Mouse (Mus musculus) neutrophil, adult 65 days (primary cell): ENCODE data around the gene C1qtnf2. TPM values are rescaled to one million over a fixed set of nuclear protein-coding genes. Genes with fewer than 3 reads are reported as not detected.

Experiments
- total RNA-seq: library from RNA; stranded (reverse); gene quantifications from 2 replicates; pipeline ENCODE4 v1.2.4, GENCODE M21; 2023

The C1qtnf2 gene
- total RNA-seq = not detected in 2 replicates

GRCm38 (mm10) chr11:43474225-43474774 is at the start of gene C1qtnf2:
Gene C1qtnf2 (plus strand): TSS chr11:43474276.

GRCm38 (mm10) chr11:43425824-43426413 is 48.2 kb upstream of the C1qtnf2 start, which contains the start of gene Pttg1:
Gene Pttg1 (minus strand): TSS chr11:43426251.

GRCm38 (mm10) chr11:43433254-43434023 is 40.6 kb upstream of the C1qtnf2 start, which contains the start of gene Slu7:
Gene Slu7 (plus strand): TSS chr11:43433744.

GRCm38 (mm10) chr11:43528683-43529499 is 54.8 kb downstream of the C1qtnf2 start, which contains the start of gene Ccnjl:
Gene Ccnjl (plus strand): TSS chr11:43528784.

Other genes starting within 250 kb of the C1qtnf2 start
- gene Pttg1, start 48.0 kb upstream of the C1qtnf2 start, total RNA-seq = 40.3 and 46.6 TPM in 2 replicates
- 103 and 123 TPM in 2 replicates for gene Slu7, start 40.5 kb upstream of the C1qtnf2 start, total RNA-seq
- gene Ccnjl, start 54.5 kb downstream of the C1qtnf2 start, total RNA-seq = 0.66 TPM in 1 of 2 replicates, not detected in the other
- not detected in 2 replicates for gene 4933415A04Rik, start 112.8 kb downstream of the C1qtnf2 start, total RNA-seq
- not detected in 2 replicates for gene Fabp6, start 127.3 kb downstream of the C1qtnf2 start, total RNA-seq
- 33.1 and 39.4 TPM in 2 replicates for gene Pwwp2a, start 207.7 kb downstream of the C1qtnf2 start, total RNA-seq